Mouse (Mus musculus) gastrocnemius, adult 8-10 months (tissue): Measurements from ENCODE around the gene Atp5j. TPM values are rescaled to one million over a fixed set of nuclear protein-coding genes. Genes with fewer than 3 reads are reported as not detected.

Source experiments
- DNase-seq, 2 experiments: peaks; one replicate each; pipeline ENCODE4 v3.0.0; 2022; ENCODE audit warnings: low spot score in 2 of 2
- total RNA-seq, 4 experiments: library from RNA; stranded (reverse); gene quantifications; 2 replicates each; pipeline ENCODE4 v1.2.4; 2022

The Atp5j gene
- 1,000 to 10,000 TPM in 2 of 4 experiments, 100 to 1,000 TPM in 2; 869 to 1,085 (median 967) TPM for total RNA-seq

GRCm38 (mm10) chr16:84835441-84835822 lies at the start of gene Atp5j:
TSS of gene Atp5j (minus strand) at chr16:84835625.
- DNase-seq: peak; percentile 58 to 75

- no peak for DNase-seq
Measured at GRCm38 (mm10) chr16:84884572-84884971, 49.1 kb upstream of the Atp5j start.

- DNase-seq: no peak
Measured at GRCm38 (mm10) chr16:84881754-84882321, 46.4 kb upstream of the Atp5j start.

GRCm38 (mm10) chr16:84881168-84881567 lies 45.7 kb upstream of the Atp5j start:
- no peak for DNase-seq

- peak; percentile 22 to 24 for DNase-seq
Measured at GRCm38 (mm10) chr16:84879146-84879545, 43.7 kb upstream of the Atp5j start.

GRCm38 (mm10) chr16:84876082-84876481 lies 40.7 kb upstream of the Atp5j start:
- DNase-seq: no peak

GRCm38 (mm10) chr16:84875718-84876035 lies 40.3 kb upstream of the Atp5j start:
- DNase-seq: no peak

- no peak for DNase-seq
Measured at GRCm38 (mm10) chr16:84875012-84875717, 39.7 kb upstream of the Atp5j start.

GRCm38 (mm10) chr16:84873805-84874204 lies 38.4 kb upstream of the Atp5j start:
- DNase-seq: no peak

- DNase-seq: no peak
Measured at GRCm38 (mm10) chr16:84864656-84865055, 29.2 kb upstream of the Atp5j start.

GRCm38 (mm10) chr16:84853492-84853891 lies 18.1 kb upstream of the Atp5j start:
- DNase-seq: no peak

GRCm38 (mm10) chr16:84838576-84838975 lies 3.2 kb upstream of the Atp5j start:
- no peak for DNase-seq

GRCm38 (mm10) chr16:84835823-84836743 lies 658 bp upstream of the Atp5j start:
- DNase-seq: peak; percentile 16 to 28

GRCm38 (mm10) chr16:84834745-84835440 lies 532 bp downstream of the Atp5j start, which contains the start of gene Gabpa:
TSS of gene Gabpa (plus strand) at chr16:84834925.
- DNase-seq: peak; percentile 84 to 91

GRCm38 (mm10) chr16:84834344-84834743 lies 1.1 kb downstream of the Atp5j start:
- no peak for DNase-seq

GRCm38 (mm10) chr16:84832736-84833135 lies 2.7 kb downstream of the Atp5j start:
- peak in 1 of 2 experiments; percentile 25 for DNase-seq

- DNase-seq: no peak
Measured at GRCm38 (mm10) chr16:84831696-84832095, 3.7 kb downstream of the Atp5j start.

- peak in 1 of 2 experiments; percentile 9 for DNase-seq
Measured at GRCm38 (mm10) chr16:84825009-84825408, 10.4 kb downstream of the Atp5j start.

- DNase-seq: no peak
Measured at GRCm38 (mm10) chr16:84817423-84817822, 18.0 kb downstream of the Atp5j start.

- DNase-seq: no peak
Measured at GRCm38 (mm10) chr16:84814511-84814910, 20.9 kb downstream of the Atp5j start.

GRCm38 (mm10) chr16:84813852-84814251 lies 21.6 kb downstream of the Atp5j start:
- DNase-seq: no peak
